Mouse (Mus musculus): Measurements from ENCODE around the gene Cdcp1. TPM values are rescaled to one million over a fixed set of nuclear protein-coding genes. Genes with fewer than 3 reads are reported as not detected.

The Cdcp1 gene
- polyA plus RNA-seq, 1 experiment from 2014 or later, result 6.9 TPM

- no peak for ATAC-seq
- TF ChIP-seq CTCF (IDR thresholded peaks at IDR 0.05; ENCODE audit: low read depth), result no peak
- Histone ChIP-seq H3K4me1 (replicated peaks; ENCODE audit: control insufficient read depth, insufficient read depth, low read length) (no peaks in the 10 kb centered on the region; the same call in 1 of the 2 replicates), H3K4me3 (ENCODE audit: low read depth, low read length) (no peak overlapping the region), H3K36me3 (ENCODE audit: control insufficient read depth, insufficient read depth) (no peaks in the 10 kb centered on the region), H3K27ac (ENCODE audit: low read depth, low read length) (no peak overlapping the region), H3K9me3 (ENCODE audit: control insufficient read depth) (no peaks in the 10 kb centered on the region), H3K27me3 (replicated peaks; ENCODE audit: control insufficient read depth, insufficient read depth, low read length) (no peaks in the 10 kb centered on the region), H3K4me2 (replicated peaks; ENCODE audit: low read depth) (no peak overlapping the region), H3K9ac (ENCODE audit: low read depth, low read length) (no peak overlapping the region)
- WGBS, result 41% methylated on average over 1 of the region's 1 CpGs
Measured at GRCm38 (mm10) chr9:123151561-123151960, 64.3 kb downstream of the Cdcp1 start.

DNA sequence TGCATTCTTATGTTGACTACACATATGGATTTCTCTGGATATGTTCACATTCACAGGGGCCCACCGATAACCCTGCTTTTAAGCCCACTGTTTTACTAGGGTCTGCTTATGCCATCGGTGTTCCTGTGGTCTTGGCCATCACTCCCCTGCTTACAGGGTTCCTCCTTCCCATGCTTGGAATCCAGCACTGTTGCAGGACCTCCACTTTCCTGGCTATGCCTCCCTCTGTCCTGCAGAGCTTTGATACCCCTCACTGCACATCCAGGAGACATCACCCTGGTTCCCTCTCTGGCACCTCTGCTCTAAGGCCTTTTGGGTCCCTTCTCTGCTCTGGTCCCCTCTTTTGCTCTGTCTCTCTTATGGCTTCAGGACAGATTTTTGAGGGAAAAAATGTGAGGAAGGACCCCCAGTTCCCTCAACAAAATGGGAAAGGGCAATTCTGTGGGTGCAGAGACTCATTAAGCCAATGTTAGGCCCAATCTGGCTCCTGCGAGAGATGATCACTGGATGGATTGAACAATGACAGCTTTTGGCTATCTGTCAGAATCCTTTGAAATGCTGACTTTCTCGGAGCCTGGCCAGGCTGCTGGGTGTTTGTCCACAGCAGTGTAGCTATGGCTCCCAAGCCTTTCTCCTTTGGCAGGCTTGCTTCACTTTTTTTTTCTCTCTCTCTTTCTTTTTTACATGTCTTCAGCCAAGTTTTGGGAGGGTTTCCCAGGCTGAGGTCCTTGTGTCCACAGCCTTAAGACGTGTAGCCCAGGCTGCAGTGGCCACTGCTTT, 65.4 kb downstream of the Cdcp1 start, which contains the start of gene Clec3b:
TSS of gene Clec3b (plus strand) at position 706 of the 780 bp plus-strand sequence.
- 83% methylated on average over 5 of the region's 5 CpGs for WGBS
- no peaks in the 10 kb centered on the region; the same call in 1 of the 2 replicates for H3K4me1 ChIP-seq (replicated peaks; ENCODE audit: control insufficient read depth, insufficient read depth, low read length)
- TF ChIP-seq CTCF (IDR thresholded peaks at IDR 0.05; ENCODE audit: low read depth), result no peak
- H3K4me3 ChIP-seq (ENCODE audit: low read depth, low read length), result no peak within 1 kb of the TSS
- H3K36me3 ChIP-seq (ENCODE audit: control insufficient read depth, insufficient read depth), result no peaks in the 10 kb centered on the region
- no peak within 1 kb of the TSS for H3K27ac ChIP-seq (ENCODE audit: low read depth, low read length)
- ATAC-seq, result no peak
- no peak within 1 kb of the TSS for H3K9ac ChIP-seq (ENCODE audit: low read depth, low read length)
- H3K4me2 ChIP-seq (replicated peaks; ENCODE audit: low read depth), result no peak within 1 kb of the TSS
- H3K27me3 ChIP-seq (replicated peaks; ENCODE audit: control insufficient read depth, insufficient read depth, low read length), result no peaks in the 10 kb centered on the region
- no peaks in the 10 kb centered on the region for H3K9me3 ChIP-seq (ENCODE audit: control insufficient read depth)

GRCm38 (mm10) chr9:123148430-123148829, 67.4 kb downstream of the Cdcp1 start:
- no peak overlapping the region for H3K27ac ChIP-seq (ENCODE audit: low read depth, low read length)
- no peaks in the 10 kb centered on the region for H3K27me3 ChIP-seq (replicated peaks; ENCODE audit: control insufficient read depth, insufficient read depth, low read length)
- TF ChIP-seq CTCF (IDR thresholded peaks at IDR 0.05; ENCODE audit: low read depth), result no peak
- no peak overlapping the region for H3K4me3 ChIP-seq (ENCODE audit: low read depth, low read length)
- no peaks in the 10 kb centered on the region; the same call in 1 of the 2 replicates for H3K36me3 ChIP-seq (ENCODE audit: control insufficient read depth, insufficient read depth)
- no peaks in the 10 kb centered on the region; the same call in 1 of the 2 replicates for H3K4me1 ChIP-seq (replicated peaks; ENCODE audit: control insufficient read depth, insufficient read depth, low read length)
- H3K9ac ChIP-seq (ENCODE audit: low read depth, low read length), result no peak overlapping the region
- 51% methylated on average over 5 of the region's 5 CpGs for WGBS
- no peak overlapping the region for H3K4me2 ChIP-seq (replicated peaks; ENCODE audit: low read depth)
- 0 out of 2 replicates have a peak, but pooled peaks cover 5% of the 10 kb centered on the region for H3K9me3 ChIP-seq (ENCODE audit: control insufficient read depth)
- no peak; the same call in 1 of the 2 replicates for ATAC-seq

DNA sequence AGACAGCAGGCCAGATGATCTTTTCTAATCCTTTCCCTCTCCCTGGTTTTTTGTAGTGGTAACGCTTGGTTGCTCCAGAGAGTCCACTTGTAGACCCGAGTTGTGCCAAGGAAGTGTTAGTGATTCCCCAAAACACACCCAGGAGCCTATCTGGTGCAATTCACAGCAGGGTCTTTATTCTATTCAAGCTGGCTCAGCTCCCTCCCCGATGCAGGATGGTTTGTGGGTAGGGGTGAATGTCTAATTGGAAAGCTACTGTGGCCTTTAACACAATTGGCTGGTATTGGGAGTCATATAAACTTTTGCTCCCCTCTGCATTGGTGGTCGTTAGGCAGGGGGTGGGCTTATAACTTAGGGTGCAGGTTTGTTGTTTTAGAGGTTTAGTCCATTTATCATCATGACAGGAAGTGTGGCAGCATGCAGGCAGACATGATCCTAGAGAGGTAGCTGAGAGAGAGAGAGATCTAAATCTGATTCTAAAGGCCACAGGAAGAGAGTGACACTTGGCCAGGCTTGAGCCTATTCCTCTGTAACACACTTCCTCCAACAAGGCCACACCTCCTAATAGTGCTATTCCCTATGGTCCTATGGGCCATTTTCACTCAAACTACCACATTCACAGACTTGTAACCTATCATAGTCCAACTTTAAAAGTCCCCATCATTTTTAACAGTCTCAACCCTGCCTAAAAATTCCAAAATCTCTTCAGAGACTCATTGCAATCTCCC, 75.8 kb downstream of the Cdcp1 start:
- H3K9me3 ChIP-seq (ENCODE audit: control insufficient read depth), result 0 out of 2 replicates have a peak, but pooled peaks cover 1% of the 10 kb centered on the region
- no peak for TF ChIP-seq CTCF (IDR thresholded peaks at IDR 0.05; ENCODE audit: low read depth)
- H3K4me2 ChIP-seq (replicated peaks; ENCODE audit: low read depth), result no peak overlapping the region
- peaks cover 34% of the 10 kb centered on the region for H3K36me3 ChIP-seq (ENCODE audit: control insufficient read depth, insufficient read depth)
- no peak for ATAC-seq
- WGBS, result 77% methylated on average over 4 of the region's 4 CpGs
- no peak overlapping the region for H3K9ac ChIP-seq (ENCODE audit: low read depth, low read length)
- no peaks in the 10 kb centered on the region for H3K27me3 ChIP-seq (replicated peaks; ENCODE audit: control insufficient read depth, insufficient read depth, low read length)
- H3K27ac ChIP-seq (ENCODE audit: low read depth, low read length), result no peak overlapping the region
- H3K4me1 ChIP-seq (replicated peaks; ENCODE audit: control insufficient read depth, insufficient read depth, low read length), result no peaks in the 10 kb centered on the region
- H3K4me3 ChIP-seq (ENCODE audit: low read depth, low read length), result no peak overlapping the region

GRCm38 (mm10) chr9:123138891-123139474, 76.9 kb downstream of the Cdcp1 start:
- WGBS, result 65% methylated on average over 5 of the region's 5 CpGs
- H3K27ac ChIP-seq (ENCODE audit: low read depth, low read length), result peak overlapping the region; percentile 60
- peak; percentile 53; the same call in 1 of the 2 replicates for ATAC-seq
- H3K27me3 ChIP-seq (replicated peaks; ENCODE audit: control insufficient read depth, insufficient read depth, low read length), result no peaks in the 10 kb centered on the region
- TF ChIP-seq CTCF (IDR thresholded peaks at IDR 0.05; ENCODE audit: low read depth), result no peak
- H3K4me2 ChIP-seq (replicated peaks; ENCODE audit: low read depth), result no peak overlapping the region
- no peak overlapping the region for H3K9ac ChIP-seq (ENCODE audit: low read depth, low read length)
- no peak overlapping the region for H3K4me3 ChIP-seq (ENCODE audit: low read depth, low read length)
- H3K4me1 ChIP-seq (replicated peaks; ENCODE audit: control insufficient read depth, insufficient read depth, low read length), result no peaks in the 10 kb centered on the region
- no peaks in the 10 kb centered on the region for H3K9me3 ChIP-seq (ENCODE audit: control insufficient read depth)
- peaks cover 43% of the 10 kb centered on the region for H3K36me3 ChIP-seq (ENCODE audit: control insufficient read depth, insufficient read depth)
